Mouse (Mus musculus) lung, adult 2 months (tissue): ENCODE measurements at regions not wholly inside any gene's neighbourhood (a gene's known extent, or its start where the extent isn't known, plus 50 kb on each side); places are given as distances from the start of the nearest gene placed in this dataset.

Experiments
- CTCF ChIP-seq: fragments of 200-500 bp; IDR thresholded peaks from 2 replicates; pipeline ENCODE4 v1.5.1; 2011; ENCODE audit warnings: mild to moderate bottlenecking, low read length, control low read depth; ENCODE audit not compliant: insufficient read depth
- POLR2A ChIP-seq: fragments of 200-500 bp; IDR thresholded peaks from 2 replicates; pipeline ENCODE4 v1.6.1; 2011; ENCODE audit warnings: low read depth, mild to moderate bottlenecking, control low read depth, low read length, borderline replicate concordance; ENCODE audit errors: extremely low read depth

- TF ChIP-seq POLR2A, result no peak
- TF ChIP-seq CTCF, result no peak
Measured at GRCm38 (mm10) chr15:61299796-61300195, 377.0 kb upstream of the A1bg start.
